Mouse (Mus musculus): ENCODE results near the gene Gm6217.

GRCm38 (mm10) chr1:82973244-82973643 lies 42.0 kb upstream of the Gm6217 start:
- TF ChIP-seq HCFC1 (IDR thresholded peaks at IDR 0.05; ENCODE audit: borderline replicate concordance, insufficient read depth, low read length) (no peak), MAFK (IDR thresholded peaks at IDR 0.05; ENCODE audit: insufficient read depth, low read depth, low read length) (no peak), ZC3H11A (IDR thresholded peaks at IDR 0.05; ENCODE audit: borderline replicate concordance, low read depth, low read length) (no peak), ZNF384 (IDR thresholded peaks at IDR 0.05; ENCODE audit: low read depth, low read length) (no peak)

All from ES-E14 (cell line).